Mouse (Mus musculus): ENCODE measurements around the gene Tram2.
A peak's percentile ranks its signal among the peaks of the same experiment; 100 is the strongest.

The Tram2 gene

DNA sequence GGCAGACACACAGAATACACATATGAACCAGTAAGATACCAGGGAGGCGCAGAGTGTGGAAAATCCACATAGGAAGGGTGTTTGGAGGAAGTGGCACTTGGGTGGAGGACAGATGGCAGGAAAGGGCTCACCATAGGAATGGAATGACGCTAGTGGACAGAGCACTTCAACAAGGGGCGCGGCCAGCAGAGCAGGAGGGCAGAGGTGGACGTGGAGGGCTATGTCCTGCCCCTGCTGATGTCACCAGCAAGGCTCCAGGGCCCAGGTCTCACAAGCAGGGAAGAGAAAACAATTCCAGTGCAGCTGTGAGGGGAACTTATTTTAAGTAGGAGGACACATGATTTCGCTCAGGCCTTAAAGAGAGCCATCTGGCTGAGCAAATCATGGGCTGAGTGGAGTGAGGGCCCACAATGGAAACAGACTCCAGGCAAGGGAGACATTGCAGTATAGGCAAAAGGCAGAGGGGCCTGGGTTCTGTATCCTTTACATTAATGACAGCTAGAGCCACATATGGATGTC, 68.7 kb downstream of the Tram2 start:
- no peak for DNase-seq (ENCODE audit: low spot score)

DNA sequence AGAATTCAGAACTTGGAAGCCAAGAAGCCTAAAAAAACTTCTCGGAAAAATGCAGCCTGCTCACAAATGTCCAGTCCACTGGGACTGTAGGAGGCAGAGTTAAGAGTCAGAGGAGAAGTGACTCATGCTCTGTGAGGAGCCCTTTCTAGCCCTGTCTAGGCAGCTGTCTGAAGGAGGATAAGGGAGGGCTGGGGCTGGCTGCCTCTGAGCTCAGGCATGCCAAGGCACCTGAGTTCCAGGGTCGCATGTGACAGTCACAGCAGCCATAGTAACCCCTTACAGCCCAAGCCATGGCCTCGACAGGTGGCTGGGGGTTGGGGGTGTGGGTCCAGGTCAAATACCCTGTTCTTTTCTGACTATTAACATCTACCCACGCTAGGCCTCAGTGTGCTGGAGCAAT, 70.1 kb downstream of the Tram2 start:
- no peak for DNase-seq (ENCODE audit: low spot score)

DNA sequence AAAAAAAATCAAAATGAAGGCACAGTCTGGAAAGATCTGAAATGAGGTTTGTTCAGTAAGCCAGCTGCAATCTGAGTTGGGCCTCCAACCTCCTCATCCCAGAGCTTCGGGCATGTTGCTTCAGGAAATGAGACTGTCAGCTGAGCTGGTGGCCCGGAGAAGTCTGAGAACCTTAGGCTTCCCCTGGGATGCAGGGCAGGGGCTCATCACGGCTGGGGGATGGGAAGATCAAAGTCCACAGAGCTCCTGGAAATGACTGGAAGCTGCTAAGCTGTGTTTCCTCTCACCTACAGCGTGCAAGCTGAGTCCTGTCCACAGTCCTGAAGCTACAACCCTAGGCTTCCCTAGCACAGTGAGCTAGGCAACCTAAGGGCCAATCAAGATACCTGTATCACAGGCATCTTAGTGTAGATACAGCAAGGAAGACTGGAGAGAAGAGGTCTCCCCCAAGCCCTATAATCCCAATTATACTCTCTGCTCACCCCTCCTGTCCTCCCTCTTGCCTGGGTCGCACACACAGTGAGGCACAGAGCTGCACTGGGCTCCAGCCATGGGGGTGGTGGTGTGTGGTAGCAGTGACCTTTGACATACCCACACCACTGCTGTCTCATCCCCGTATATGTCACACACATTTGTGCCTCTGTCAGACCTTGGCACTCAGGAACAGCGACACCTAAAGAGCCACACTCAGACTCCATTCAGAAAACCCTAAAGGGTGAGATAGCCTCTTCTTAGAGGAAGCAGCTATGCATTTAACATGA, 70.9 kb downstream of the Tram2 start:
- DNase-seq (ENCODE audit: low spot score), result no peak

DNA sequence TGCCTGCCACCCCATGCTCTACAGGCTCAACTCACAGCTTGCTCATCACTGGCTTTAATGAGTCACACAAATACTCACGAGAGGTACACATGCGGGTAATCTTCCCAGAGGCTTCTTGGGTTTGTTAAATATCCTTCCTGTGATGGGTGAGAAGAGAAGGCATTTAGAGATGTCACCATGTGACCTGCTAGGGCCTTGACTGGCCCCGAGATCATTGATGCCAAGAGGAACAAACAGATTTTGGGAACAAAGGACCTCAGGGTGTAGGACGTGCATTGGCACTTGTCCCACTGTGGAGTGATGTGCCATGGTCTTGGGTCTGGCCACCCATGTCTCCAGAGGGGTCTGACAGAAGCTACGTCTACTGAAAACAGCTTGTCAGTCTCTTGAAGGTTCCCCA, 72.3 kb downstream of the Tram2 start:
- no peak for DNase-seq (ENCODE audit: low spot score)

DNA sequence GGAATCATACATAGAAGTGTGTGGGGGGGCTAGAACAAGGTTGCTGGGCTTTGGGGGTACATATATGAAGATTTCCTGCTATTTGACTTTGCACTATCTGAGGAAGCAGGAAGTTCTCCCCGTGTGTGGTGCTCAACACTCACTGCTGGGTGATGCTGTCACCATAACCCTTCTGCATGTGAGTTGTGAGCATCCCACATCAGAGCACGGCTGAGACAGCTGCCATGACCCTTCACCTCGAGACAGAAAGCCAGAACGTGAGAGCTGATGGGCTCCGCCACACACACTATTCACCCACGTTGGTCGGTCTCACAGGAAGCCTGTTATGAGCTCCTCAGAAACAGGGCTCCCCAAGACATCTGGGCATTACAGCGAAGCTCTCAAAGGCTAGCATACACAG, 74.4 kb downstream of the Tram2 start:
- DNase-seq (ENCODE audit: low spot score), result no peak

DNA sequence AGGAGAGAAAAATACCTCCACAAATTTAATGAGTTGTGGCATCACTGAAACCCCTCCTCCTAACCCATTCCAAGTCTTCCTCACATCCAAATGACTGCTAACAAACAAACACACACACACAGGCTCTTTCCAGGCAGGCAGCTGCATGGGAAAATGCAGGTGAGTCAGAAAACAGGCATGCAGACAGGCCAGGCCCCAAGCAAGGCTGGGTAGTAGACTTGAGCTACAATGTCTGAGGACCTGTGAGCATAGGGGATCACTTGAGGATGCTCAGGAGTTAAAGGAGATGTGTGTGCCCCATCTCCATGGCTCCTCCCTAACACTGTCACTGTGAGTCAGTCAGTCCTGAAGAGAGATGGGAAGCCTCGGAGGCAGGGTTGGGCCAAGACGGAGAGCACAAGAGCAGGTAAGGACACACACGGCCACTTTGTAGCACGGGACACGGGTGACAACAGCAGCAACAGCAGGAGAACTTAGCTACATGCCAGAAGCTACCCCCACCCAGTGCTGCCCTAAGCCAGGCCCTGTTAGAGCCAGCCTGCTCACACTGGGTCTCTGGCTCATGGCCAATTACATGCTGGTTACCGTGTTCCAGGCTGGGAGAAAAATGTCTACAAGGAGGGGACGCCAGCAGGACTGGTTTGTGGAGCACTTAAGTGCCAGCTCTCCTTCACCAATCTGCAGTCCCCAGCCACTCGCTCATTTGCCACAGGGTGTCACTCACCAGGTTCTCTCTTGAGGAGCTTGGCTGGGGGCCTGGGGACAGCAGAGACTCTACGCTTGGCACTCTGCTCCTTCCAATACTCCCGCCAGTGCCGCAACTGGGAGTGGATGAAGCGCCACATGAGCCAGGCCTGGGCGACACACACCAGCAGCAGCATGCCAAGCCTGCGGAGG, 76.5 kb downstream of the Tram2 start:
- no peak for DNase-seq (ENCODE audit: low spot score)

DNA sequence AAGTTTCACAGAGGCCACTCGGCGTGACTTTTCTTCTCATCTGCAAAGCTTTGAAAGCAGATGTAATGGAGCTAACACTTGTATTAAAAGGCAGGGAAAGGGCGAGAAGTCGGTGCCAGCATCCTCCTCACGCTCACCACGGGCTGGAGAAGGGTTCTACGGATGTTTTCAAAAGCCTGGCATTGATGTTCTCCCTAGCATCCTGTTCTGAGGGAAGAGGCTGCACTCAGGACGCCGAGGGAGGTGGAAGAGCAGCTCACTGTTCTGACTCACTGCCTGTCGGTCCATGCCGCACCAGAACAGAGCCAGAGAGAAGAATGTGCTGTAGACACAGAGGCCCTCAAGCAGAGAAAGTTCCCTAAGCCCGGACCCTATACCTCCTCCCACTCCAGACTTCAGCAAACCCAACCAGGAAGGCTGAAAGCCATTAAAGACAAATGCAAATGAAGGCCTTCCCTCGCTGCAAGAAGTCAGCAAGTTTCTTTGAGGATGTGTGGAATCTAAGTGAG, 81.1 kb downstream of the Tram2 start:
- DNase-seq (ENCODE audit: low spot score), result peak; percentile 37

DNA sequence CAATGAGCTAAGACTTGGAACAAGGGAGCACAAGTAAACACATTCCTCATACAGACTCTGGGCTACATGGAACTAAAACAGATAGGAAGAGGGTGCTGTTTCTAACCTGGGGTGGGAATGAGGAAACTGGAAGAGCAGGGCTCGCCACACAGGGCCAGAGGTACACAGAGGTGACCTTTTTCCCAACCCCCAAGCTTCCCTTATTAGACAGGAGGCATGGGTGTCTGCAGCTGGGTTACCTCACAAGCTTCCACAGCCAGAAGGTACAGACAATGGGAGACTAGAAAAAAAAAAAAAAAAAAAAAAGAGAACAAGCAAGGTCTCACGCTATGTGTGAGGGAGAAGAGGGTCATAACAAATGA, 81.7 kb downstream of the Tram2 start:
- DNase-seq (ENCODE audit: low spot score), result peak; percentile 16

DNA sequence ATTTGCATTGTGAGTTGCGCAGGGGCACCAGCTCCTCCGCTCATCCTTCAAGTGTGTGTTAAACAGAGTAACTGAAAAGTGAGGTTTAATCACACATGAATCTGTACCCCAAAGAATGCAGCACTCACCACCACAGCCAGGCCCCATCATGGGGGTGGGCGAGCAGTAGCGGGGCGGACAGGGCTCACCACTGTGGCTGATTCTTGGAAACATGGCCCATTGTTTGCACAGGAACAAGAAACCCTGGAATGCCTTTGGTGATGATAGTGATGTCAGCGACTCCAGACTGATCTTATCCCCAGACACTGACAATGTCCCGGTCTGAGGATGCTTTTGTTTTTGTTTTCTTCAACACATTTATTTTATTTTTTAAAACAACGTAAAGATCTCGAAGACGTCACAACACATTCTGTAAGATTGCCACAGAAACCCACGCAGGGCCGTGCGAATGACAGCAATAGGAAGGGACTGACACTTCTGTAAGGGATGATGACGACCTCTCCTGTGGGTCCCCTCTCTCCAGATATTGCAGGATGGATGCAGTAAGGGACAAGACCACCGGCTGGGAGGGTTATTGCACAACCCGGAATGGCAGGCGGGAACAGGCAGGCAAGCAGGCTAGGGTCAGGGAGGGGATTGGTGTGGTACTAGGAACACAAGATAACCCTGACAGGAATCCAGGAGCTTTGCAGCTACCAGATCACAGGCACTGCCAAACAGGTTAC, 82.3 kb downstream of the Tram2 start:
- DNase-seq (ENCODE audit: low spot score), result peak; percentile 30

DNA sequence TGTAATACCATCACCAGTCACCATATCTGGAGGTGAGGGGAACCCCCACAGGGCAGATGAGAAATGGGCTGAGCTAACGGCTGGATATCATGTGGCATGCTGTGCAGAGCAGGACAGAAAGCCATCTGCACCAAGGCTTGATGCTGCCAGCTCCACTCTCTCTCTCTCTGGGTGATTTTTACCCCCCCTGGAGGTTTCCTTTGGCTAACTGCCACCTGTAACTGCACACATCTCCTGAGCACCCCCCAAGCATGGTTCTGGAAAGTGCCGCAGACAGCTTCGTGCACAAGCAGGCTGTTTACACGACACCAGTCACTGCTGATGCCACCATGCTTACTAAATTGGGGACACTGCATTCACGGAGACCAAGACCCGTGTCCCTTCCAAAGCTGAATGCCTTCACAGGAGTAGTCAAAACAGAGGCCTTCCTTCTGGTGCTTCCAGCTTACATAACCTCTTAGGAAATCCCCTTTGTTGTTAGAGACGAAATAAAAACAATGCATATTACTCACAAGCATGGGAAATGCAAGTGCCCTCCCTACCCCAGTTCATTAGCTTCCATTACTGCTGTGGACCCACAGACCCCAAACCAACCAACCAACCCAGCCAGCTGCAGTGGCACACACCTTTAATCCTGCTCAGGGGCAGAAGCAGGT, 83.6 kb downstream of the Tram2 start:
- no peak for DNase-seq (ENCODE audit: low spot score)

DNA sequence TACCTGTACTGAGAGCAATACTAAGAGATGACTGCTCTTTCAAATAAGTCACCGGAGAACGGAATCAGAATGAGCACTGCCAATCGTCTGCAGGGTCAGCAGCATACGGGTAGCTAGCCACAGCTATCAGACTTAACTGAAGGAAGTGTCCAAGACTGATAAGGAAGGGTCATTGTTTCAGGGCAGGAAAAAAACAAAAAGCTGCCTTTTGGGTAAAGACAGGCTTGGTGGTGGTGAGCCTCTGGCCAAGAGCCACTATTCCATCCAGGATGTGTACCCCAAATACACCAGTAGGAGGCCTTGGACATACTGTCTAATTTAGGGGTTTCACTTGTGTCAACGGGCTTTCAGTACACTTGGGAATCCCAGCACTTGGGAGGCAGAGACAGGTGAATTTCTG, 84.7 kb downstream of the Tram2 start:
- no peak for DNase-seq (ENCODE audit: low spot score)

DNA sequence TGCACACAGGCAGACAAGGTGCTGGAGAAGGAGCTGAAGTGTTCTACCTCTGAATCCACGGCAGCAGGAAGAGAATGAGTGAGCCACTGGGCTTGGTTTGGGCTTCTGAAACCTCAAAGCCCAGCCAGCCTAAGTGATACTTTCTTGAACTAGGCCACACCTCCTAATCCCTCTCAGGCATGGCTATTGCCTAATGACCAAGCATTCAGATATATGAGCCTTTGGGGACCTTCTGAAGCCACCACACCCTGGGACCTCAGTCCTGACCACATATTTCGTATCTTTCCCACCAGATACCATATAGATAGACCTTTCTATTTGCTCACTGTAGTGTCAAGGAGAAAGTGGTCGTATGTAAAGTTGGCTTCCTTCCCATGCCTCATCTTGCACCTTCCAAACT, 85.3 kb downstream of the Tram2 start:
- DNase-seq (ENCODE audit: low spot score), result no peak

DNA sequence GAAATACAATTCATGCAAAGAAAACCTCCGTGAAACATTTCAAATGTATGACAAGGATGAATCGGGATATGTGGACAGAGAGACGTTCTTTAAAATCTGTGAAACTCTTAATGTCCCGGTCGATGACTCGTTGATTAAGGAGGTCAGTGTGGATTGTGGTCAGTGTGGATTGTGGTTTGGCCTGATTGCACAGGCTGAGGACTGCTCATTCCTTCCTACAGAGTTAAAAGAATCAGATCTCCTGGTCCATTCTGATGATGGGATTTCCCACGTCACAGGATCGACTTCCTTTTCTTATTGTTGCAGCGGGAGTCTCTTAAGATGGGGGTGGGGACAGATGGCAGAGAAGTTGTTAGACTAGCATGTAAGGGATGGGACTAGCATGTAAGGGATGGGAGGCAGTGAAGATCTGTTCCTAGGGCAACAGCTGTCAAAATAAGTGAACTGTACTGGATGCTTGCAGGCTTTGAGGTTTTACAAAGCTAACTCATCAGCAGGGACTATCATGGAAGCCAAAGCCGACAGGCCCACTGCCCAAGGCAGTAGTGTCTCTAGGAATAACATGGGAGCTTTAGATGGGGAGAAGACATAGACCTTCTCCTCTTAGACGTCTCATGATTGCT, 89.5 kb downstream of the Tram2 start:
- no peak for DNase-seq (ENCODE audit: low spot score)

DNA sequence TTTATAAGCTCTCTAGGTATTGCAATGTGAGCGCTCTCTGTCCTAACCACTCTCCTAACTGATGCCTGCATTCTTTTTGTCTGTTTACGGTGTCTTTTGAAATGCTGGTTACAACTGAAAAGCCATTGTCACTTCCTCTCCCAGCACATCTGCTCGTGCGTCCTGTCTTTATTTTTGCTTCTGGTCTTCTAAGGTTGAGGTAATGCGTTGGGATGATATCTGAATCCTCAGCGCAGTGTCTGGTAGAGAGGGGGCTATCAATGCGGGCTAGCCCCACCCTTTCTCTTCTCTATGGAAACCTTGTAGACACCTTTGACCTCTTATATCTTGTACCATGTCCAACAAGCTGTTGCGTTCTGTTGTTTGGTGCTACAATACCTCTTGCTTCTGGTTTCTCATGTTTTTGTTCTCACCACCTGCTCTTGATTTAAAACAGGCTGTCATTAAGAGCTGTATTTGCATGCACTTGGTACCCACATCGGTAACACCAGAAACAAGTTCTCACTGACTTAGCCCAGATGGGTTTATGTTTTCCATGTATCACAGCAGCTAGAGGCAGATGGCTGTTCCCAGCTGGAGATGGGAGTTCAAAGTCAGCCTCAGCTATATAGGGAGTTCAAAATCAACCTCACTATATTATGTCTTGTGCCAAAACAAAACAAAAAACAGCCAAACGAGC, 92.5 kb downstream of the Tram2 start:
- no peak for DNase-seq (ENCODE audit: low spot score)

DNA sequence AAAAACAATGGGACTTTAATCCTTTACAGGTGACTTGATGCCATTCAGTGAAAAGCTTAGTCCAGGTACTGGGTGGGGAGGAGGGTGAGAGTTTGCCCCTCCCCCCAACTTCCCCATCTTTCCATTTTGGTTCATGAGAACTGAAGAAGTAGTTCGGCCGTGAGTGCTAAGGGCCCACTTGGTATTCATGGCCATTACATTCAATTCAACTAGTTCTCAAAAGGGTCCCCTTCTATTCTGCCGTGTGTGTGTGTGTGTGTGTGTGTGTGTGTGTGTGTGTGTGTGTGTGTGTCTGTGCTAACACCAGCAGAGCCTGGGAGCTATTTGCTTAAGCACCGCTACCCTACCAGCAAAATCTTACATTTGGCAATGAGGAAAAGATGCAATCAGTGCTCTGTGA, 94.4 kb downstream of the Tram2 start:
- DNase-seq (ENCODE audit: low spot score), result no peak

DNA sequence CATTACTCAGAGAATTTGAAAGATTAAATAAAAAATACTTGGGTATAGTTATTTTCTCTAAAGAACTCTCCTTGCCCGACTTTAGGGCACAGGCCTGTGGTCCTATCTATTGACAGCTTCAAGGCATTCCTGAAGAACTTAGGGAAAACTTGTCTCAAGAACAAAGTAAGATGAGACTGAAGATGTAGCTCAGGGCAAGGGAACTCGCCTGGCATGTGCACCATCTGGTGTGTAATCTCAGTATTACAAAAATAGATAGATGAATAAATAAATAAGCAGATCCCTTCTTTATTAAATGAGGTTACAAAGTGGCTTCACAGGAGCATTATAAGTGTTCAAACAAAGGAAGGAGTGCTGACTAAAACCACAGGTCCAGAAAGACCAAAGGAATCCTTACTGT, 94.9 kb downstream of the Tram2 start:
- no peak for DNase-seq (ENCODE audit: low spot score)

DNA sequence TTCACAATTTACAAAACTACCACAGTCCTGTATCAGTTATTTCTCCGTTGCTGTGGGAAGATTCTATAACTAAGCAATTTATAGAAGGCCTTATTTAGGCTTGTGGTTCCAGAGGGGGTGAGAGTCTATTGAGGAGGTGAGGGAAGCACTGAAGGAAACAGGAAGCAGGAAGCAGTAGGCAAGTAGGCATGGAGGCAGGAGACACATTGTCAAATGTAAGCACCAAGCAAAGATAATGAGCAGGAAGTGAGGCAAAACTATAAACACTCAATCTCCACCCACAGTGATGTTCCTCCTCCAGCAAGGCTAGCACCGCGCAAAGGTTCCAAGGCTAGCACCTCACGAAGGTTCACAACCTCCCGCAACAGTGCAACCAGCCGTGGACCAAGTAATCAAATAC, 97.3 kb downstream of the Tram2 start:
- no peak for DNase-seq (ENCODE audit: low spot score)

DNA sequence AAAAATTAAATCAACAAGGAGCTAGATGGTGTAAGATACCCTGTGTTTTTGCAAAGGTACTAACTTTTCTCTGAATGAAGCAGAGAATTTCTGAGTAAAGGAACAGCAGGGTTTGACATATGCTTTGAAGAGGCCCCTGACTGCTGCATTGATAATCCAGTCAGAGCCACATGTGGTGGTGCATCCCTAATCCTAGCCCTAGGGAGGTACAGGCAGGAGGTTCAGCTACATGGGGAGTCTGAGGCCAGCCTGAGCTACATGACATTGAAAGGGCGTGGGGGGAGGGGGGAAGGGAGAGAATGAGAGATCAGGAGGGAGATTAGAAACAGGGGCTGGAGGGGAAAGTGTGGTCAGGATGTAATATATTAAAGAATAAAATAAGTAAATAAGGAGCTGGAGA, 98.5 kb downstream of the Tram2 start:
- no peak for DNase-seq (ENCODE audit: low spot score)

DNA sequence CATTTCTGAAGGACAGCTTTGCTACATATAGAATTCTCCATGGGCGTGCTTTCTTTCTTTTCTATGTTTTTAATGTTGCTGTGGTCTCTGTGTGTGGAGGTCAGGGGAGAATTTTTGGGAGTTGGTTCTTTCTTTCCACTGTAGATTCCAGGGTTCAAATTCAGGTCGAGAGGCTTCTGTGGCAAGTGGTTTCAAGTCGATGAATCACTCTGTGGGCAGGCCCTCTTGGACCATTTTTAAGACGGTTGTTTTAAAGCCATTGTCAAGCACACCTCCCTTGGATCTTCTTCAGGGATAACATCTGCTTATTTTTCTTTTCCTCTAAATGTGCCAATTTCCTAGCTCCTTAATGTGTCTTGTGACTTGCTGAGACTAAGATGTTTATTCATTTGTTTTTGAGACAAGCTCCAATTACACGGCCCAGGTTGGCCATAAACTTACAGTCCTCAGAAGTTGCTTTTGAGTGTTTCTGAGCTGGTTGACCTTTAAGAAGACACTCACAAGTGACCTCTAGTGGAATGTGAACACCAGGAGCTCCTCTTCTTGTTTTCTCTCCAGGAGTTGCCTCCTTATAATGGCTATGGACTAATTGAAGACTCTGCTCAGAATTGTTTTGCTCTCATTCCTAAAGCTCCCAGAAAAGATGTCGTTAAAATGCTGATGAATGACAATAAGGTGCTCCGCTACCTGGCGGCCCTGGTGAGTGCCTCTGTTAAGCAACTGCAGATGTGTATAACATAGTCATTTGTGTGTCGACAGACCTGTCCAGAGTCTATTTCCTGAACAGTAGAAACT, 104.5 kb downstream of the Tram2 start:
- no peak for DNase-seq (ENCODE audit: low spot score)

DNA sequence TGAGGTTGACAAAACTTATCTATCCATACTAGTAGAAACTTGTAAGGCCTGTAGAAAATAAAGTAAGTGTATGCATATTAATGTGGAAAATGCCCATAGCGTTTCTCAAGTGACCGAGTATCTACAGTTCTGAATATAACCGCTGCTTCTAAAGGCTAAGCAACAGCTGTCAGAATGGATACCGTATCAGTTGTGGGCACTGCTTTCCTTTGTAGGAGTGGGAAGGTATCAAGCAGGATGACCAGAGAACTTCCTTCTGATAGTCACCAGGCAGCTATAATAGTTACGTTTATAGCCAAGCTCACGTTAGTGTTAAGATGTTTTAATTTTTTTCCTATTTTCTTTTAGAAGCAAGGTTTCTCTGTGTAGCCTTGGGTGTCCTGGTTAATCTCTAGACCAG, 105.6 kb downstream of the Tram2 start:
- DNase-seq (ENCODE audit: low spot score), result no peak
